Mouse (Mus musculus) kidney, postnatal 14 days (tissue): ENCODE measurements around the gene Rrp12.
A peak's percentile ranks its signal among the peaks of the same experiment; 100 is the strongest.
"Not testable (repeated sequence)": the region's sequence is repeated elsewhere in the genome, so short reads cannot be mapped to it uniquely, and the experiment has no call there.

Experiments
- DNase-seq: peaks from one replicate; pipeline ENCODE4 v3.0.0; 2022; ENCODE audit warnings: mixed read lengths

The Rrp12 gene

DNA sequence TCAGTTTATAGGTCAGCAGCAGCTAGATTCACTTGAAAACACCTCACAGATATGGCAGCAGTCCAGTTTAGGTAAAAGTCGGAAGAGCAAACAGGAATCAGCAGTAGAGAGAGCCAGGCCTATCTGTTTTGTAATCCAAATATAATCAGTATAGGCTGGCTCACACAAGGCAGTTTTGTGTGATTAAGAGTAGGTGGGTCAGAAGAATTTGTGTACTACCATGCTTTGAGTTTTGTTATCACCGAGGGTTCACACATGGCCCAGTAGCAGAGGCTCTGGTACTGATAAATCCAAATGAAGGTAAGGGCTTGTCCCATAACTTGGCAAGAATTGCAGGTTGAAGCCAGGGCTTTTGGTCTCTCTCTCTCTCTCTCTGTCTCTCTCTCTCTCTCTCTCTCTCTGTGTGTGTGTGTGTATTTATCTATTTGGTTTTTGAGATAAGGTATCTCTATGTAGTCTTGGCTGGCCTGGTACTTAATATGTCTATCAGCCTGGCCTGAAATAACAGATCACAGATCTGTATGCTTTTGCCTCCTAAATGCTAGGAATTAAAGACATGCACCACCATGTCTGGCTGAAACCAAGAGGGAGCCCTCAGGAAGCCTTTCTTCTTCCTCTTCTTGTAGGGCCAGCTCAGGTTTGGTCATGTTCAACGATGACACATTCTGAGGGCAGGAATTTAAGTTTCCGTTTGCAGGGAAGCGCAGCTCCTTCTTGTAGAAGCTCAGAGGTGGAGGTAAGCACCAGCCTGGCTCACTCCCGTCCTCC lies 10.5 kb upstream of the Rrp12 start:
- no peak for DNase-seq

DNA sequence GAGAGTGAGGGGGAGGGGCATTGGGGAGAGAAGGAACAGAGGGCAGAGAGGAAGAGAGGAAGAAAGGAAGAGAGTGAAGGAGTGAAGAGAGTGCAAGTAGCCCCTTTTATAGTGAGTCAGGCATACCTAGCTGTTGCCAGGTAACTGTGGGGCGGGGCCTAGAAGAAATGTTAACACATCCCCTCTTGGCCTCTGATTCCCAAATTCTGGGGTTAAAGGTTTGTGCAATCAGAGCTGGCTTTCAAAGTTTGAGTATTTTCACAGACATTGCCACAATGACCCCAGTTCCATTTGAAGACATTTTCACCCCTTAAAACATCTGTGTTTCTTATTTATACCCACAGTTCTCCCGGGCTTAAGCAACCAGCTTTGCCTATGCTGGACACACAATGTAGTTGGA lies 9.3 kb upstream of the Rrp12 start:
- DNase-seq, result no peak

GRCm38 (mm10) chr19:41902848-41903593 lies 7.0 kb upstream of the Rrp12 start:
- DNase-seq, result no peak

DNA sequence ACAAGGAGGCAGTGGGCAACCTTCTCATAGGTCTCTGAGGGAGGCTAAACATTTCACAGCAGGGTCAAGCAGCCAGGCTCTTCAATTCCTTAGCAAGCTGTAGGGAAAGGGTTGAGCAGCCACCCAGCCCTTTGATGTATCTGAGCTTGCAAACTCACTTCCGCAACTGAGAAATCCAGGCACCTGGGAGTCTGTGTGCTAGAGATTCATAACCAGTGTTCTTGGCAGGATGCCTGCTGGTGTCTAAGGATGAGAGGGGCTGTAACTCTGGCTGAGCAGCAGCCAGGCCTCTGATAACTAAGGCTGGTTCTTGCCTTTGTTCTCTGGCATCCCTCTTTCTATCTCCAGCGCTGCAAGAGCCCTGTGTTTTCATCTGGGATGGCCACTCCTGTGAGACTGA lies 5.7 kb upstream of the Rrp12 start:
- DNase-seq, result no peak

DNA sequence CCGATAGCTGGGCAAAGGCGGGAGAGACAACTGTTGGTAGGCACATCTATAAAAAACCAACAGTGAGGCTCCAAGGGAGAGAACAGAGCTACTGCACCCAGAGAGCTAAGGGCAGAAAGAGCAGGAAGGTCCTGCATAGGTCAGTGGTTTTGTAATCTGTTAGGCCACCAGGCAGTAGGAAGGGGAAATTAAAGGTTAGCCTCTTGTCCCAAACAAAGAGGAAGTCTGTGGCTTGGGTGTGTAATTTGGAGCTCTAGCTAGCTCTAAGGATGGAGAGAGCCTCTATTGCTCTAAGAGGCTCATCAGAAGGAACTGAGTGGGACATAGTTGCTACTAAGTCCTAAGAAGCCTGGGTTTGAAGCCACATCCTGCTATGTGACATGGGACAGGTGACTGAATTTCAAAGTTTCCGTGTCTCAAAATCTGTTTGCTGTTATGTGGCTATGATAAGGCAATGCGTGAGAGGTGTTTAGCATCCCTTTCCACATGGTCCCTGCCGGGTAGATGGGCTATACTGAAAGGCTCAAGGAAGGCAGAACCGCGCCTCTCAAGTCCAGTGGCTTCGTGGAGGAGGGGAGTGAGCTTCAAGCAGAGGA lies 4.6 kb upstream of the Rrp12 start:
- no peak for DNase-seq

GRCm38 (mm10) chr19:41898860-41899259 lies 2.9 kb upstream of the Rrp12 start:
- DNase-seq, result peak; percentile 63

GRCm38 (mm10) chr19:41896319-41896711 lies 342 bp upstream of the Rrp12 start:
- no peak for DNase-seq

DNA sequence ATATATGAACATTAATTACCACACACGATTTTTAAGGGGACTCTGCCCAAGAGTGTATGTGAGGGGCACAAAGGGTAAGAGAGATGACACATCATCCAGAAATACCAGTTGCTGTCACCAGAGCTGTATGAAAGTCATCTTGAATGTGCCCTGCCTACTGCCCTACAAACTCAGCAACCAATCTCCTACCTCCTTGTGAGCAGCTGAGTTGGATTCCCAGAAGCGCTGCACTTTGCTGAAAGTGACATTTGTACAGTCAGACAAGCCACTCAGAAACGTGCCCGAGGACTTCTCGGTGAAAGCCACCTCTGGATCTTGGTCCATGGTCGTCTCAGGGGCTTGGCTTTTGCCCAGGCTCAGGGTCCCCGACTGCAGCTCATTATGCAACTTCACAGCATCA lies 1.0 kb downstream of the Rrp12 start:
- DNase-seq, result no peak

DNA sequence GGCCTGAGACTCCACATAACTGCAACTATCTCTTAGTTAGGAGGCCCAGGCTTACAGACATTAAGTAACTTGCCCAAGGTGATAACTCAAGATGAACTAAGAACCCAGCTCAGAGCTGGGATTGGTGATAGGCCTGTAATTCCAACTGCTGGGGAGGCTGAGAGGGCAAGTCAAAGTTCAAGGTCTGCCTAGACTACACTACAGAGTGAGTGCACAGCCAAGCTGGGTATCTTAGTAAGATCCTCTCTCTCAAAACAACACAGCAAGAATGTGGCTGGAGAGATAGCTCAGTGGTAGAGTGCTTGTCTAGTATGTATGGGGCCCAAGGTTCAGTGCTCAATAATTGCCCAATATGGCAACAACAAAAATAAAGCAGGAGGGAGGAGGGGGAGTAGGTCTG lies 7.8 kb downstream of the Rrp12 start:
- no peak for DNase-seq

- no peak for DNase-seq
These were observed 12.1 kb downstream of the Rrp12 start for GRCm38 (mm10) chr19:41883882-41884281.

GRCm38 (mm10) chr19:41881842-41882241 lies 14.1 kb downstream of the Rrp12 start:
- DNase-seq, result no peak

DNA sequence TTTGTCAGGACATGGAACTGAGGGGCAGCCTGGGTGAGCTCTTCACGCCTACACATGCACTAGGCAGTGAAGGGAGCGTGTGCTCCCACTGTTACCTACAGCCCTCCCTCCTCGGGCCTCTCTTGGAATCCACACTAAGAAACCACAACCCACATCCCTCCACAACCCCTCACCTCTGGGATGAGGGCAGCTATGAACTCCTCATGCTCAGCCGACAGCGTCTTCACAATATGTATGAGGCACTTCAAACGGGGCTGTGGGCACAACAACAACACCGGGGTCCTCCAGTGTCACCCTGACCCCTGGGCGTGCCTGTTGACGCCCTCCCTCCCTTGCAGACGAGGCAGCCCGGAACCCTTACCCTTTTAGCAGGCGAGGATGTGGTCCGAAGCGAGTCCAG lies 21.6 kb downstream of the Rrp12 start:
- no peak for DNase-seq

DNA sequence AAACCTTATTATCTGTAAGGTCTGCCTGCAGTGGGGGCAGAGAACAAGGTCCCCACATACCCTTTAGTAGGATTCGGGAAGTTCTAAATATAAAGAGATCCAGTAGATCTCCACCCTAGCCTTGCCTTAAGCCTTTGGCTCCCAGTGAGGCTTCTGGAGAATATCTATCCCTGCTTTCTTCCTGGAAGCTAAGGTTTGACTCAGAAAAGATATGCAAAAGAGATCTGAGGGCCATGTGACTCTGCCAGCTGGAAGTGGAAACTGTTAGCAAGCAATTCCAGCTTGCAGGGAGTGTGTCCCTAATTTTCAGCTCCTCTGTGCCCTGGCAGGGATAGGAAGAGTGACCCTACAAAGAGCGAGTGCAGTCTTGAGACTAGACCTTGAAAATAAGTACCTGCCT lies 23.7 kb downstream of the Rrp12 start:
- DNase-seq, result no peak

GRCm38 (mm10) chr19:41869946-41870345 lies 26.0 kb downstream of the Rrp12 start:
- not testable (repeated sequence) for DNase-seq

DNA sequence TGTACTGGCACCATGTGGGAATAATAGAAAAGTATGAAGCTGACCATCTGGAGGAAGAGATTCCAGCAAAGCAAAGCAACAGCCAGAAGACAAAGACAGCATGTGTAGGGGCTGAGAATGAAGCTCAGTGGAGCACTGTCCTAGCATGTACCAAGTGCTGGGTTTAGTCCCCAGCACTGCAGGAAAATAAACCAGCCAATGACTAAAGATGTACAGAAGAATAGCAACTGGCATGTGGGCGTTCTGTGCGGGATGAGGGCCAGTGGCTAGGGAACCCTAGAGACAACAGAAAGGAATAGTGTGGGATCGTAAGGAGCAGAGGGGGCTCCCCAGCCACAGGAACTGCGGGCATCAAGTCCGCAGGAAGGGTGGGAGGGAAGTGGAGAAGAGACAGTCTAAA lies 26.7 kb downstream of the Rrp12 start:
- no peak for DNase-seq

GRCm38 (mm10) chr19:41866707-41867106 lies 29.3 kb downstream of the Rrp12 start:
- DNase-seq, result no peak

DNA sequence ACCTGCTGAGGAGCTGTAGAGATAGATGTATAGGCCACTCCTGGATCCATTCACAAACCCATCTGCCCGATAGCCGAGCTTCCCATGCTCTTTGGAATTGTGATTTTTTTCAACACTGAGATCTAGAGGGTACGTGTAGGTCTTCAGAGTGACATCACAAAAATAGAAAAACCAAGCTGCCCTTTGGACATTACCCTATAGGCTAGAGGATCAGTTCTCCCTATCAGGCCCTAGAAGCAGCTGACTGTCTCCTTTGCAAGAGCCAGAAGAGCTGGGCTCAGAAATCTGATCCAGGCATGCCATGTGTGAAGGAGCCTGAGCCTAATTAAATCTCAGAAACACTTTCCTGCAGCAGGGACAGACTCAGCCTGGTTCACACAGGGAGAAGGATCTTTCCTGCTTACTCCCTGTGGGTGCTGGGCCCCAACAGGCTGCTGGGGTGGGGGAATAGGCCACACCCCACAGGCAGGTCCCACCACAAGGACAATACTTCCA lies 38.1 kb downstream of the Rrp12 start:
- DNase-seq, result no peak

DNA sequence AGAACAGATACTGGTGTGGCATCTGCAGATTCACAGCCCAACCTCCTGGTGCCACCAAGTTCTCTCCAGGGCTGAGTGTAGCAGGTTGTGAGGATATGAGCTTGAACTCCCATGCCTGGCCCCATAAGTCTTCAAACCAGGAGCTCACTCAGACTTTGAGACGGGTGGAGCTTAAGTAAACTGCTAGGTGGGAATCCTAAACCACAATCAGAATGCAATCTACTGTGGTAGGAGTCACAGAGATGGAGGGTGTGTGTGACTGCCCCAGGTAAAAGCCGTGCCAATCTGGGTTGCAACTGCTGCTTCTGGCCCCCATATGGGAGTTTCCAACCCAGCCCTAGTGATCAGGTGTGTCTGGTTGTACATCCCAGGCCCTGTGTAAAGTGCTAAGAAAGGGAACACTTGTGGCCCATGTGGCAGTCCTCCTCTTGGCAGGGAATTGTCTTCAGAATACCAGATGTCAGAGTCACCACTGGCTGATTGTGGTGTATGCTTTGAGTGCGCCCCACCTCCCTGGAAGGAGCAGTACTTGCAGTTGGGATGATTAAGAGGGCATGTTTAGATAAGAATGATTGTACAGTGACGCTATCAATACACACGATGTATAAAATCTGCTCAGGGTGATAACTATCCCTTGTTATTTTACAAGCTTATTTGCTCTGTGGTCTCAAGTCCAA lies 38.7 kb downstream of the Rrp12 start:
- DNase-seq, result no peak

DNA sequence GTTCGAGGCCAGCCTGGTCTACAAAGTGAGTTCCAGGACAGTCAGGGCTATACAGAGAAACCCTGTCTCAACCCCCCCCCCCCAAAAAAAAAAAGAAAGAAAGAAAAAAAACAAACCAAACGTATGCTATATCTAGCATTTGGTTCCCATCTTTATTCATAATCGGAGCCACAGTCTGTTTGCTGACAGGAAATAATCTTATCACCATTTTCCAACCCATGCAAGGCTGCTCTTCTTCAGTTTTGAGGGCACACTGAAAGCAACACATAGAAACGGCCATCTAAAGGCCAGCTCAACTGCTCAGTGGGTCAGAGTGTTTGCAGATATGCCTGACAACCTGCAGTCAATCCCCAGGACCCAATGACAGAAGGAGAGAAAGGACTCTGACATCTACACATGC lies 43.5 kb downstream of the Rrp12 start:
- no peak for DNase-seq

- peak; percentile 9 for DNase-seq
These were observed 45.0 kb downstream of the Rrp12 start for GRCm38 (mm10) chr19:41850719-41851543.

GRCm38 (mm10) chr19:41850021-41850718 lies 45.8 kb downstream of the Rrp12 start:
- DNase-seq, result no peak
